Mouse (Mus musculus) thymus, adult 2 months (tissue): Measurements from ENCODE around the gene Olfr95. TPM values are rescaled to one million over a fixed set of nuclear protein-coding genes. Genes with fewer than 3 reads are reported as not detected.

Experiments
- DNase-seq: peaks from one replicate; pipeline ENCODE4 v3.0.0; 2021
- H3K27ac ChIP-seq: fragments of 200-500 bp; 2 replicates; pipeline ENCODE4 v1.5.1; 2012; ENCODE audit warnings: low read length, control low read depth; ENCODE audit not compliant: control insufficient read depth, insufficient read depth
- H3K27me3 ChIP-seq: fragments of 200-500 bp; 2 replicates; pipeline ENCODE4 v1.6.1; 2012; ENCODE audit warnings: mild to moderate bottlenecking, low read length, moderate library complexity, mixed read lengths; ENCODE audit not compliant: control insufficient read depth, insufficient read depth
- H3K36me3 ChIP-seq: fragments of 200-500 bp; 2 replicates; pipeline ENCODE4 v1.6.1; 2012; ENCODE audit warnings: mild to moderate bottlenecking, low read length, moderate library complexity; ENCODE audit not compliant: control insufficient read depth, insufficient read depth
- H3K4me1 ChIP-seq: fragments of 200-500 bp; replicated peaks from 2 replicates; pipeline ENCODE4 v1.6.1; 2012; ENCODE audit warnings: low read length; ENCODE audit not compliant: control insufficient read depth, insufficient read depth
- H3K4me3 ChIP-seq: fragments of 200-500 bp; 2 replicates; pipeline ENCODE4 v1.5.1; 2012; ENCODE audit warnings: mild to moderate bottlenecking, low read length, control low read depth, moderate library complexity; ENCODE audit not compliant: control insufficient read depth, insufficient read depth
- CTCF ChIP-seq: fragments of 200-500 bp; IDR thresholded peaks from 2 replicates; pipeline ENCODE4 v1.5.1; 2012; ENCODE audit warnings: mild to moderate bottlenecking, control low read depth, low read length, moderate library complexity, borderline replicate concordance; ENCODE audit not compliant: control insufficient read depth, poor library complexity, insufficient read depth; ENCODE audit errors: extremely low read depth
- POLR2A ChIP-seq: fragments of 200-500 bp; IDR thresholded peaks from 2 replicates; pipeline ENCODE4 v1.6.1; 2012; ENCODE audit warnings: mild to moderate bottlenecking, low read length, control low read depth, moderate library complexity; ENCODE audit not compliant: control insufficient read depth, poor library complexity, insufficient read depth; ENCODE audit errors: extremely low read depth
- WGBS: fragments of 180-500 bp; shearing (Covaris S2); methylation state at CpG from one replicate; pipeline ENCODE4 v1.1.7; 2018; 5-methylcytosine and 5-hydroxymethylcytosine counted together
- polyA plus RNA-seq: library from polyadenylated mRNA; depleted of rRNA; stranded (reverse); fragments of >200 nt; gene quantifications from 2 replicates; pipeline ENCODE4 v1.2.3, GENCODE M21; 2012

Olfr95 gene
- polyA plus RNA-seq, 1 experiment: 0.03 TPM

DNA sequence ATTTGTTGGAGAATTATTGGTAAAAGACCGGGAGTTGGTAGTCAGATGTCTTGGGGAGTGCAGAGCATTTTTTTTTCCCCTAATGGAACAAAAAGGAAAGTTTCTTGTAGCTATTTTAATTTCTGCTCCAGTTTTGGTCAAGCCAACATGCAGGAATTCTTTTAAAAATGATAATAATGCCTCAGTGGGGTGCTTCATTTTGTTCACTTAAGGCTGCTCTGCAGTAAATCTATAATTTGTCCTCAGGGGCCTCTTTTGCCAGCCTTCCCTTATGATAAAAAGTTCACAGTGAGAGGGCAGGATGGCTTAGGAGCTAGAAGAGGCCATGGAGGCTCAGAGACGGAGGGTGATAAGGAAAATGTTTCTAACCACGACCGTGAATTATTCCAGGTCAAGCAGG lies 6.9 kb upstream of the Olfr95 start, which contains the start of gene Olfr96:
Gene Olfr96, plus strand, starts transcription at position 301 of the 400 bp plus-strand sequence.
- no peak for DNase-seq
- Histone ChIP-seq H3K36me3 (no peaks in the 10 kb centered on the region), H3K4me1 (no peaks in the 10 kb centered on the region), H3K27ac (no peak within 1 kb of the TSS), H3K4me3 (no peak within 1 kb of the TSS), H3K27me3 (no peaks in the 10 kb centered on the region)
- WGBS: 64% methylated on average over 4 of the region's 4 CpGs
- TF ChIP-seq POLR2A (no peak), CTCF (no peak)

DNA sequence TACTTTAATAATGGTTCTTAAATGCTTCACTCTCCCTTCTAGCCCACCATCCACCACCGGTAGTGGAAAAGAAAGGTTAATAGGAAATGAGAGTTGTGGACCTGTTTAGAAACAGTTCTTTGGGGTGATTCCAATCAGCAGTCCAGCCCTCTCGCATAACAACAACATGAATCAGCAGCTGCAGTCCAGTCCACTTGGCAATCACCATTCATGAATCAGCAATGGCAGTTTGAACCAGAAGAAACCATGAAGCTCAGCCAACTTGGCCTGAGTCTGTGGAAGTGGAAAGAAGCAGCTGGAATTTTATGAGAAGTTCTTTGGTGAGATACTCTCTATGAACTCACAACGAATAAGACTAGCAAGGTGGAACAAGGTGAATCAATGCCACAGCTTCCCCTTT lies 5.6 kb upstream of the Olfr95 start:
- H3K4me3 ChIP-seq: no peak overlapping the region
- H3K27me3 ChIP-seq: no peaks in the 10 kb centered on the region
- H3K36me3 ChIP-seq: no peaks in the 10 kb centered on the region
- H3K4me1 ChIP-seq: no peaks in the 10 kb centered on the region
- DNase-seq: no peak
- no peak for TF ChIP-seq POLR2A
- TF ChIP-seq CTCF: no peak
- no peak overlapping the region for H3K27ac ChIP-seq
- WGBS: 71% methylated on average over 3 of the region's 3 CpGs

DNA sequence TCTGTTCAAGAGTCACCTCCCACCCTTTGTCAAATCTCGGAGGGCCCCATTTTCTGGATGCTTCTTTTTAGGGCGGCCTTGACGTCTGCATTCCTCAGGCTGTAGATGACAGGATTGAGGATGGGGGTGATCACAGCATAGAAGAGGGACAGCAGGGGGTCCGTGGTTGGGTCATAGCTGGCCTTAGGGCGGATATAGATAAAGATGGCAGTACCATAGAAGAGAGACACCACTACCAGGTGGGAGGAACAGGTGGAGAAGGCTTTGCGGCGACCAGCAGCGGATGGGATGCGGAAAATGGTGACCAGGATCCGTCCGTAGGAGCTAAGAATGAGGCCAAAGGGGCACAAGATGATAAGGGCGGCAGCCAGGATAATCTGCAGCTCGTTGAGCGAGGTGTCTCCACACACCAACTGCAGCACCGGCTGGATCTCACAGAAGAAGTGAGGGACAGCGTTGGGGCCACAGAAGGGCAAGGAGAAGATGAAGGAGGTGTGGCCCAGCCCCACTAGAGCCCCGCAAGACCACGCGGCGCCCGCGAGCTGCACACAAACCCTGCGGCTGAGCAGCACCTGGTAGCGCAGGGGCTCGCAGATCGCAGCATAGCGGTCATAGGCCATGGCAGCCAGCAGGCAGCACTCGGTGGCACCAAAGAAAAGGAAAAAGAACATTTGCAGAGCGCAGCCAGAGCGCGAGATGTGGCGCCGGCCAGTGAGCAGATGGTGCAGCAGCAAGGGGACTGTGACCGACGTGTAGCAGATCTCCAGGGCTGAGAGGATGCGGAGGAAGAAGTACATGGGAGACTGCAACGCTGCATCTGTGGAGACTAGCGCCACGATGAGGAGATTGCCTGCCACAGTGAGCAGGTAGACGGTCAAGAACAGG lies 1.8 kb downstream of the Olfr95 start:
- no peaks in the 10 kb centered on the region; the same call in 1 of the 2 replicates for H3K4me1 ChIP-seq
- no peaks in the 10 kb centered on the region; the same call in 1 of the 2 replicates for H3K27me3 ChIP-seq
- TF ChIP-seq CTCF (no peak), POLR2A (no peak)
- H3K27ac ChIP-seq: no peak overlapping the region
- no peaks in the 10 kb centered on the region for H3K36me3 ChIP-seq
- 23% methylated on average over 40 of the region's 40 CpGs for WGBS
- no peak for DNase-seq
- H3K4me3 ChIP-seq: no peak overlapping the region

DNA sequence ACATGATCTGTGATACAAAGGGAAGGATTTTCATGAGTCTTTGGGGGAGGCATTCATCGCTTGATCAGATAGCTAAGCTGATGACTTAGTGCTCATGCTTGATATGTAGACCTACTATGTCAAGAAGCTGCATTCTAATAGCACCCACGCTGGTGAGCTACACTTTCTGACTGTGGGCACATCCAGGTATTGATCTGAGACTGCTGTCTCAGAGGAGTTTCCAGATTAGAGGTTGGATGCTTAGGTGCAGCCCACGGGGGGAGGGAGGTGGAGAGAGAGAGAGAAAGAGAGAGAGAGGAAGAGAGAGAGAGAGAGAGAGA lies 9.0 kb downstream of the Olfr95 start:
- Histone ChIP-seq H3K4me1 (no peaks in the 10 kb centered on the region), H3K4me3 (no peak overlapping the region), H3K27ac (no peak overlapping the region), H3K27me3 (no peaks in the 10 kb centered on the region), H3K36me3 (no peaks in the 10 kb centered on the region)
- TF ChIP-seq POLR2A (no peak), CTCF (no peak)
- 36% methylated on average over 3 of the region's 3 CpGs for WGBS
- DNase-seq: no peak

DNA sequence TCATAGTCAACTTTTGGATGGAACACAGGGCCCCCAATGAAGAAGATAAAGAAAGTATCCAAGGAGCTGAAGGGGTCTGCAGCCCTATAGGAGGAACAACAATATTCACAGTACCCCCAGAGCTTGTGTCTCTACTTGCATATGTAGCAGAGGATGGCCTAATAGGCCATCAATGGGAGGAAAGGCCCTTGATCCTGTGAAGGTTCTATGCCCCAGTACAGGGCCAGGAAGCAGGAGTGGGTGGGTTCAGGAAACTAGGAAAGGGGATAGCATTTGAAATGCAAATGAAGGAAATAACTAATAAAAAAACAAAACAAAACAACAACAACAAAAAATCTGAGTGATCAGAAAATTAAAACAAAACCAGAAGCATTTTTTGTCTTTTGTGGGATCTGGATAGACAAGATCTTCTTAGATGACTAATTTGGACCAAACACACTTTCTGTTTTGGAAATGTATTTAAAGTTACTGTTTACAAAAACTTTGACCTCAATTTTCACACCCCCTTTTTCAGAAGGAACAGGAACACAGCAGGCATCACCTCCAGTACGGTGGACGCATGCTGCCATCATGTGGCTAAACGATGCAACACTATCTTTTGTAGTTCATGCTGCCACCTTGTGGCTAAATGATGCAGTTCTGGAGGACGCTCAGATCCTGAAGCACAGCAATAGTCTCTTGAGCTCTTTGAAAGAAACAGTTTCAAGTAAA lies 9.6 kb downstream of the Olfr95 start:
- Histone ChIP-seq H3K4me1 (no peaks in the 10 kb centered on the region), H3K4me3 (no peak overlapping the region), H3K27me3 (no peaks in the 10 kb centered on the region), H3K27ac (no peak overlapping the region), H3K36me3 (no peaks in the 10 kb centered on the region)
- peak; percentile 61 for DNase-seq
- TF ChIP-seq CTCF (no peak), POLR2A (no peak)
- WGBS: 2% methylated on average over 4 of the region's 4 CpGs

DNA sequence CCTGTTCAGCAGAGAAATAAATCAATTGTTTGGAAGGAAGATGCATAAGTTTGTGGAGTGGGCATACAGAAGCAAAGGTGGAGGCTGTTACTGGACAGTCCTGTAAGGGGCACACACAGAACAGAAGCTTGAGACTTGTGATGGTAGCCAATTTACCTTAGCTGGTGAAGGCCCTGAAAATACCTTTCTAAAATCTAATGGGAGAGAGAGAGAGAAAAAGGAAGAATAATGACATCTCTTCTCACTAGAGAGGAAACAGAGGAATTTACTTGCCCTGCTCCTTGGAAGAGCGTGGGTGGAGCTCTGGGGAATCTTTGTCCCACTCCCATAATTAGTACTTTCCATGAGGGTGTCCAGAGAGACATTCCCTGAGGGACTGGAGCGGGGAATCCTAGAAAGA lies 12.0 kb downstream of the Olfr95 start, which contains the start of gene Olfr94:
Gene Olfr94, minus strand, starts transcription at position 101 of the 400 bp plus-strand sequence.
- TF ChIP-seq POLR2A (no peak), CTCF (no peak)
- no peaks in the 10 kb centered on the region for H3K36me3 ChIP-seq
- peaks cover 3% of the 10 kb centered on the region; the same call in 1 of the 2 replicates for H3K27me3 ChIP-seq
- WGBS: 80% methylated on average over 2 of the region's 2 CpGs
- H3K27ac ChIP-seq: no peak within 1 kb of the TSS
- H3K4me3 ChIP-seq: no peak within 1 kb of the TSS
- H3K4me1 ChIP-seq: no peaks in the 10 kb centered on the region
- no peak for DNase-seq
